Mouse (Mus musculus) G1E (cell line): ENCODE data around the gene Shroom3. TPM values are rescaled to one million over a fixed set of nuclear protein-coding genes. Genes with fewer than 3 reads are reported as not detected.
"Not testable (repeated sequence)": the region's sequence is repeated elsewhere in the genome, so short reads cannot be mapped to it uniquely, and the experiment has no call there.

Experiments
- ATAC-seq: 2 replicates; pipeline ENCODE4 v1.8.0; 2016; ENCODE audit warnings: mild to moderate bottlenecking; ENCODE audit not compliant: insufficient number of reproducible peaks, poor library complexity, low FRiP score, severe bottlenecking; ENCODE audit errors: extremely low read depth
- DNase-seq: peaks from one replicate; pipeline ENCODE4 v3.0.0; 2012; ENCODE audit warnings: low spot score
- H3K27me3 ChIP-seq: 2 replicates; pipeline ENCODE4 v1.6.1; 2012; ENCODE audit warnings: mild to moderate bottlenecking, low read length, inconsistent platforms; ENCODE audit not compliant: insufficient read depth
- H3K36me3 ChIP-seq: replicated peaks from 2 replicates; pipeline ENCODE3; 2012; ENCODE audit warnings: mild to moderate bottlenecking, inconsistent platforms
- H3K4me1 ChIP-seq: 2 replicates; pipeline ENCODE4 v1.6.1; 2012; ENCODE audit warnings: low read depth, low read length, inconsistent platforms, mixed read lengths; ENCODE audit not compliant: insufficient read depth
- H3K4me3 ChIP-seq: 2 replicates; pipeline ENCODE4 v1.5.1; 2012; ENCODE audit warnings: low read depth, mild to moderate bottlenecking, inconsistent platforms, low read length, moderate library complexity, mixed read lengths
- H3K9me3 ChIP-seq: replicated peaks from 2 replicates; pipeline ENCODE4 v1.6.1; 2012; ENCODE audit warnings: inconsistent platforms
- CTCF ChIP-seq: IDR thresholded peaks from 2 replicates; pipeline ENCODE4 v1.5.1; 2012; ENCODE audit warnings: low read depth, low read length, inconsistent platforms, mixed read lengths
- GATA1 ChIP-seq: IDR thresholded peaks from 2 replicates; pipeline ENCODE4 v1.6.1; 2012; ENCODE audit warnings: borderline replicate concordance, low read length, inconsistent platforms, mixed read lengths
- GATA2 ChIP-seq: IDR thresholded peaks from 2 replicates; pipeline ENCODE4 v1.6.1; 2012; ENCODE audit warnings: low read depth, low read length, inconsistent platforms, borderline replicate concordance
- POLR2AphosphoS5 ChIP-seq: IDR thresholded peaks from 2 replicates; pipeline ENCODE4 v1.6.1; 2012; ENCODE audit warnings: low read depth, low read length, inconsistent platforms; ENCODE audit not compliant: insufficient replicate concordance
- TAL1 ChIP-seq: conservative IDR thresholded peaks from 2 replicates; pipeline ENCODE4 v1.6.1; 2012; ENCODE audit warnings: low read depth, low read length, inconsistent platforms, mixed read lengths
- polyA plus RNA-seq: library from polyadenylated mRNA; stranded (reverse); fragments of >175 nt; gene quantifications from 2 replicates; pipeline ENCODE4 v1.2.3, GENCODE M21; 2012
- total RNA-seq, 2 experiments: library from RNA; stranded (forward) in 1 of 2; stranded (reverse) in 1 of 2; fragments of 200-1000 nt in 1 of 2; fragments of >200 nt in 1 of 2; fragmentation: Nextera tagmentation in 1 of 2; gene quantifications; 2 replicates each; pipeline ENCODE4 v1.2.3; 2014 to 2017

Shroom3 gene
- total and polyA plus RNA-seq, 3 experiments, result 0.60 TPM; not detected in 2

DNA sequence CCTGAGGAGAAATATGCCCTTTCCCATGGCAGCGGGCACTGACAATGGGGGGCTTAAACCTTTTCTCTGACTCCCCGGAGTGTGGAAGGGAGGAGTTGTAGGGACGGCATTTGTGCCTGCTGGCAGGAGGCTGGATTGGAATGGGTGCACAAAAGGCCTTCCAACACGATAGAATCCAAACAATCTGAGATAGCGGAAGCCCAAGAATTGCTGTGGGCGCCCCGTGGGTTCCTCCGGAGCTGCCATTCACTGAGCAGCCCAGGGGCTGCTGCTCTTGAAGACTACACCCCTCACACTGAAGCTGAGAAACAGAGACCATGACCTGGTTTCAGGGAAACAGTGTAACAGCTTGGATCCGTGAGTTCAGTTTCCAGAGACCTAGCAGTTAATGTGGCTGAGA, 235.6 kb downstream of the Shroom3 start:
- Histone ChIP-seq H3K36me3 (no peaks in the 10 kb centered on the region), H3K4me1 (no peaks in the 10 kb centered on the region), H3K27me3 (no peaks in the 10 kb centered on the region), H3K9me3 (peaks cover 6% of the 10 kb centered on the region), H3K4me3 (no peak overlapping the region)
- TF ChIP-seq CTCF (no peak), POLR2AphosphoS5 (no peak)
- no peak for ATAC-seq
- no peak for DNase-seq

DNA sequence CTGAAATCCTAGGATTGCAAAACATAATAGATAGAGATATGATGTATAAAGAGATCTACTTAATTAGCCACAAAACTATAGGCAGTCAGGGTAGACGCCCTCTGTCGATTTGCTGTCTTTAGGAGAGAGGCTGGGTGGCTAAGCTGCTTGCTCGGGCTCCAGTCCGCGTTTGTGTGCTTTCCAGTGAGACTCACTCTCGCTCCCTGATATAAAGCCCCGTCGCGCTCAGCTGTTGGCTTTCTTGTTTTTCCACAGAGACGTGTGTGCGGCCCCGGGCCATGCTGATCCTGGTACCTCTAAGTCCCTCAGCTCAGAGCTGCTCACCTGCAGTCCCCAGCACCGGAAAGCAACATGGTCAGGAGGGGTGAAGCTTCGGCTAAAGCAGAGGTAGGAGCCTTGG, 236.2 kb downstream of the Shroom3 start:
- no peak for ATAC-seq
- Histone ChIP-seq H3K27me3 (no peaks in the 10 kb centered on the region), H3K4me3 (no peak overlapping the region), H3K9me3 (peaks cover 6% of the 10 kb centered on the region), H3K4me1 (no peaks in the 10 kb centered on the region), H3K36me3 (no peaks in the 10 kb centered on the region)
- DNase-seq, result no peak
- TF ChIP-seq TAL1 (no peak), POLR2AphosphoS5 (no peak)

- DNase-seq (no peak), ATAC-seq (no peak)
- TF ChIP-seq GATA1 (no peak), TAL1 (no peak), GATA2 (no peak), CTCF (no peak), POLR2AphosphoS5 (no peak)
- Histone ChIP-seq H3K36me3 (no peaks in the 10 kb centered on the region), H3K27me3 (no peaks in the 10 kb centered on the region), H3K4me1 (no peaks in the 10 kb centered on the region), H3K4me3 (no peak overlapping the region), H3K9me3 (peaks cover 3% of the 10 kb centered on the region)
Measured at GRCm38 (mm10) chr5:92920984-92921383, 237.7 kb downstream of the Shroom3 start.

GRCm38 (mm10) chr5:92921728-92922127, 238.5 kb downstream of the Shroom3 start:
- H3K27me3 ChIP-seq, result no peaks in the 10 kb centered on the region
- TF ChIP-seq POLR2AphosphoS5, result no peak
- no peak for TF ChIP-seq GATA1
- no peak for TF ChIP-seq CTCF
- no peak for TF ChIP-seq TAL1

DNA sequence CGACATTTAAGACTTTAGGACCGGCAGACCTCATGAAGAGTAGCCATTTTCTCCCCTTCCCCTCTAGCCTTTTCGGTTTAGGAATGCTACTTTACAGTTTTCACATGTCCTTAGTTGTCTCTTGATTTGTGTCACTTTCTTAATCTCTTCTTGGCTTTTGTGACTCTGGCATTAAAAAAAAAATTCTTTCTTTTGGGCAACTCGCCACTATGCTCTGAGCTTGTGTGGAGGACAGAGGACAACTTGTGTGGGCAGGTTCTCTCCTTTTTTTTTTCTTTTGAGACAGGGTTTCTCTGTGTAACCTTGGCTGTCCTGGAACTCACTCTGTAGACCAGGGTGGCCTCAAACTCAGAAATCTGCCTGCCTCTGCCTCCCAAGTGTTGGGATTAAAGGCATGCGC, 239.7 kb downstream of the Shroom3 start:
- not testable (repeated sequence) for H3K4me3 ChIP-seq, DNase-seq, H3K27me3 ChIP-seq, ATAC-seq, H3K36me3 ChIP-seq, H3K9me3 ChIP-seq, H3K4me1 ChIP-seq

More at GRCm38 (mm10) chr5:92921728-92922127, 238.5 kb downstream of the Shroom3 start:
- no peak for DNase-seq
- Histone ChIP-seq H3K36me3 (no peaks in the 10 kb centered on the region), H3K4me1 (no peaks in the 10 kb centered on the region), H3K4me3 (no peak overlapping the region), H3K9me3 (peaks cover 5% of the 10 kb centered on the region)
- no peak for ATAC-seq

DNA sequence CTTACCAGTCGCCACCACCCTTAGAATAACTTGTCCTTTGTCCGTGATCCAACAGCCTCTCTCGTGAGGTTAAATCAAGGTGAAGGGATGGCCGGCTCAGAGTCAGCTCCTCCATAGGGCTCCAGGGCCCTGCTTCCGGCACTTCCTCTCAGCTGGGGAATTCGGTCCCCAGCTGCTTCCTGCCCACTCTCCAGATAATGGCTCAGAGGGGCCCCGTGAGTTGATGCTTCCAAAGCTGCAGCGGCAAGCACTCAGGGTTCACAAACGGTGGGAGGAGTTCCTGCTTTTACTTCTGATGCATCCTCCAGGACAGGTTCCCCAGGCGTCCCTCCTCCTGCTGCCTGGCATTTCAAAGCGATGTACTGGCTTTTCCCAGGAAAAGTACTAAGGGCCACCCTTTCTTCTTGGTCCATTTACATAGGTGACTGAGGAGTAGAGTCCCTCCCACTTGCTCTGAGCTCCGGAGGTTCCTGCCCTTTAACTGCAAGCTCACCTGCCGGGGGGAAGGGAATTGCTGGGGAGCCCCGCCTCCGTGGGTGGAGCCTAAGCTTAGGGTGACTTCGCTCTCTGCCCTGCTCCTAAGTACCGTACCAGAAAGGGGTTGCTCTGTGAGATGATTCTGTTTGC, 241.7 kb downstream of the Shroom3 start:
- H3K4me3 ChIP-seq, result no peak overlapping the region
- no peak for DNase-seq
- ATAC-seq, result no peak

GRCm38 (mm10) chr5:92927667-92928066, 244.4 kb downstream of the Shroom3 start:
- H3K4me3 ChIP-seq, result no peak overlapping the region
- TF ChIP-seq TAL1 (no peak), GATA1 (no peak), CTCF (no peak), POLR2AphosphoS5 (no peak), GATA2 (no peak)
- peaks cover 4% of the 10 kb centered on the region for H3K9me3 ChIP-seq
- no peaks in the 10 kb centered on the region for H3K4me1 ChIP-seq
- no peaks in the 10 kb centered on the region for H3K27me3 ChIP-seq
- no peak for ATAC-seq
- DNase-seq, result no peak
- H3K36me3 ChIP-seq, result no peaks in the 10 kb centered on the region

More for the DNA sequence above, 241.7 kb downstream of the Shroom3 start:
- TF ChIP-seq GATA1 (no peak), TAL1 (no peak), POLR2AphosphoS5 (no peak), CTCF (no peak), GATA2 (no peak)
- no peaks in the 10 kb centered on the region for H3K27me3 ChIP-seq
- no peaks in the 10 kb centered on the region for H3K36me3 ChIP-seq
- peaks cover 2% of the 10 kb centered on the region; the same call in 1 of the 2 replicates for H3K9me3 ChIP-seq
- no peaks in the 10 kb centered on the region for H3K4me1 ChIP-seq
